Mouse (Mus musculus) v-Abl transformed pro-B cells (cell line): ENCODE data around the gene Tent5a.

Experiments
- in situ Hi-C, 2 experiments: fragments of 400-800 bp; cut with MboI; formaldehyde crosslinking; loops; one replicate each; pipeline ENCODE4 v1.15.1; 2025; ENCODE audit not compliant: unreplicated experiment in 2 of 2

The Tent5a gene

DNA sequence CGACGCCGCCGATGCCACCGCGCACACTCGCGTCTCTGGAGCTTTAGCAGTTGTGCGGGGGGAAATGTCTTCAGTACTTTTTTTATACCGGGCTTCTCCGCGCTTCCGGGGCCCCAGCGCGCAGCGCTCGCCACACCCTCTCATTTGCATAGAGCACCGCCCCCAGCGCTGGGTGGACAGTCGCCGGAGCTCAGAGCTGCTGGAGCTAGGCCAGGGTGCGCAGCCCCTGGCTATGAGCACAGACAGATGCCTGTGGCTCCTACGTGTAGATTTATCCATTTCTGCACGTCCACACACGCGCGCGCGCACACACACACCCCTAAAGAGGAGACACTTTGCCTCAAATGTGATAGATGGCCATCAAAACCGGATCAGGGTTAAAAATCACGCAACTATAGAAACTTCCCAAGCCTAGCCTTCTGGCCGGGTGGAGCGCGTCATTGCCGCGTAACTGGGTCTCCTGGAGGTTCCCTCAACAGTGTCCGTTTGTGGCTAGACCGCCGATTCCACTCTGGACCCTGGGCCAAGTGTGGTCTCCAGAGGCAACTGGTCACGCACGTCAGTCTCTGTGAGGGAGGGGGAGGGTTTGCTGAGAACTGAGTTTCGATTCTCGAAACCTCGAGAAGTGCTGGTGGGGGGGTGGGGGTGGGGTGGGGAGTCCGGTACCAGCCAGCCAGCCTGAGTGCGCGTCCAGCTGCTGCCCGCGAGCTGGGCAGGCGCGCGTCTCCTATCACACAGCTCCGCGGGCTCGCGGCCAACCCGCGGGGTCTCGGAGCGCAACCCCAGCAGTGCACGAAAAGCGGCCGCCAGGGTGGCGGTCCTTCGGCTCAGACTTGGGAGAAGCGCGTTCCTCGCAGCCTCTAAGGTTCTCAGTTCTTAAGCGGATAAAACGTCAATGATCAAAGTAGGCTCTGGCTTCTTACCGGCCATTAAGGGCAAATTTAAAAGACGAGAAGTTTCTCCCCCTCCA, at the start of gene Tent5a:
Tent5a (minus strand) TSS at position 107 of the 970 bp plus-strand sequence.
- in situ Hi-C loops: no loop called here

DNA sequence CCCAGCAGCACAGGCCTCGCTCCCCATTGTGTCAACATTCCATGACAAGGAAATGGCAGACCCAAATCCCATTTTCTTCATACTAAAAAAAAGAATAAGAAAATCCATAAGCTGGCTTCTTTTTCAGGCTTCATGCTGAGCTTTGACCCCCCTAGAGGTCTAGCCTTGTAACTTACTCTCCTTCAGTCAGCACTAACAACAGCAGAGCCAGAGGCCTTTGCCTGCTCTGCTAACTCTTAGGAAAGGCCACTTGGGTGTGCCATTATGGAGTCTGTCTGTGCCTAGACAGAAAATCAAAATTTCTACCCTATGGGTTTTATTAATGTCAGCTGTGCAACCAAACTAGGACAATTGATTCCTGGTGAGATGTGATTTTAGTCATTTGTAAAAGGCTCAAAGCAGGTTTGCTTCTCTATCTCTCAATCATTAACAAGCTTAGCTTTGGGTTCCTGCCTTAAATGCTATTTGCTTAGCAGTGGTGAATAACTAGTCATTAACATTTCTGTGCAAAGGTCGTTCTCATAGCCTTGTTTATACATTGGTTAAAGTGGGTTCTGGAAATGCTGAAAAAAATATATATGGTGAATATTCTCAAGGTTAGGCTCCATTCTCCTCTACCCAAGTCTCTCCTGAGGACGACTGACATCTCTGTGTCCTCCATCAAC, 49.6 kb upstream of the Tent5a start:
- in situ Hi-C loops: no loop called here

DNA sequence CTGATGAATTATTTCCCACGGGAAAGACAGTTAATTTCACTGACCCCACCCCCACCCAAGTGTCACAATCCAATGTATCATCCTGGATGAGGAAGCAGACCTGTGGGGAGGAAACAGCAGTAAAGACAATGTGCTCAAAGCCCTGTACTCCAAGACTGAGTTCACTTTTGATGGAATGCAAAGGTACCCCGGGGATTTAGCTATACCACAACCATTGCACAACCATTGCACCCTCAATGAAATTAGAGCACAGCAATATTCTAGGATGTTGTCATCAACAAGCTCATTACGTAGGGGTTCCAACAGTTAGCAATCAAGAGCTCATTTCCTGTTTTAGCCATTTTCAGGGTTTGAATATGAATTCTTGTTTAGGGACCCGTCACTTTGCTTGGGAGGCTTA, 48.0 kb upstream of the Tent5a start:
- in situ Hi-C loops: no loop called here

DNA sequence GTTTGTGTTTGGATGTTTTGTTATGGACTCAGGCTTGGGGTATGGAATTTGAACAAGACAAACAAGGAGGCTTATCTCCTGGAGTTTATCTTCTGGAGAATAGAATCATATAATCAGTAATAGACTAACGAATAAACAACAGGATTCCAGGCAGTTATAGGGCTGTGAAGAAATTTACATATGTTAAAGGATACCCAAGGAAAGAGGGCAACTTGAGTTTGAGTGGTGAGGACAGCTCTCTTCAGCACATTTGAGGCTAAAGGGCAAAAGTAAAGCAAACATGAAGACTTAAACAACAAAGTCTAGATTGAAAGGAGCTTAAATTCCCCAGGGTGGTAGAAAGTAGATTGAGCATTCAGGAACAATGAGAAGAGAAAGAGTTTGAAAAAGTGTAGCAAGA, 44.9 kb upstream of the Tent5a start:
- in situ Hi-C loops: loop anchor here in 1 of 2 experiments (25.0 kb wide), 1 partner anchor 1410 kb away; no protein-coding TSS in a partner anchor

DNA sequence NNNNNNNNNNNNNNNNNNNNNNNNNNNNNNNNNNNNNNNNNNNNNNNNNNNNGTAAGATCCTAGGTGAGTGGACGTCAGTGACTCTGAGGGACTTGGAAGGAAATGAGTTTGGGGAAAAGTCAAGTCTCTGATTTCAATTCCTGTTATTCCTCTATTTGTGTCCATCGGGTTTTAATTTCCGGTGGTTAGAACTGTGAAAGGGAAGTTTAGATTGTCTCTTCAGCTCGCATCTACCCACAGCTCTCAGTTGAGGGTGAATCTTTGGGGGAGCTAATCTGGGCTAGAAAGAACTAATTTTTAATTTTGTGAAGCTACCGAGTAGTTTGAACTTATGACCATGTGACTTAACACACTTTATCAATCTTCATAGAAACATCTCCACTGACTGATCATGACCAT, 42.4 kb upstream of the Tent5a start:
- in situ Hi-C loops: loop anchor here in 1 of 2 experiments (25.0 kb wide), 1 partner anchor 1407 kb away; no protein-coding TSS in a partner anchor

DNA sequence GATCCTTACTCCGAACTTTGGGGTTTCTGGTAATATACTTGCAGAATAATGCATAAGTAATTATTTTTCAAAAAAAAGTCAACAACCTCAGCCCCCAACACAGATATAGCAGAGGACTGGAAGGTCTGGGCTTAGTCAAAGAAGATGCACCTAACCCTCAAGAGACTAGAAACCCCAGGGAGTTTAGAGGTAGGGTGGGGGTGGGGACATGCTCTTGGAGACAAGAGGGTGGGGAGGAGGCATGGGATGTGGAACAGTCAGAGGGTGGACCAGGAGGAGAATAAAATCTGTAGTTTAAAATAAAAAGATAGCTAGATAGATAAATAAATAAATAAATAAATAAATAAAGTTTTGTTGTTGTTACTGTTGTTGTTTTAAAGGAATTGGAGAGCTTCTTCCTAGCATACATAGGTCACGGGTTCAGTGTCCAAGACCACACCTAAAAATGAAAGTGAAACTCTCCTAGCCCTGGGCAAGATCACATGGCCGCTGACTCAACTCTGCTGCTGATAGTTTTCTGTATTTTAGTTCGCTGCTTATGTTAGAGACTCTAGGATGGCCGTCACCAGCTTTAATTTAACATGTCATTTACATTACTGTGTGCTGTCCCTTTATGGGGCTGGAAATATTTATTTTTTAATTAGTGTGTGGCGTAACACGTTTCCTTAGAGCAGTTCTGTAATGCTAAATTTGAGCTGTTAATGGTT, 30.2 kb upstream of the Tent5a start:
- in situ Hi-C loops: loop anchor here in 1 of 2 experiments (25.0 kb wide), 1 partner anchor 1395 kb away; no protein-coding TSS in a partner anchor

DNA sequence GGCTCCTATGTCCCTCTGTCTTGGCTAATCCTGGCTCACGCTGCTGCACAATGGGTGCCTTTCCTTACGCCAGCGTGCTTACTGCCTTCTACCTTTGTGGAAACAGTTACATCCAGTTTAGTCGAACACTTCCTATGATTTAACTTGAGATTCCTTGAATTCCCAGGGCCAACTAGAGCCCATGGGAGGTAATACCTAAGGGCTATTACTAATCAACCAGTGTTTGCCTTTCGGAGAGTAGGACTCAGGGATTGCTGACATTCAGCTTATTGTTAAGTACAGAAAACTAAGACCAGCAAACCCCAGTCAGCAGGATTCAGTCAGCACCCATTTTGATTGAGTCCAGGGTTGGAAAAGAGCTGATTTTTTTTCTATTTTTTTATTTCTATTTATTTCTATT, 28.4 kb upstream of the Tent5a start:
- in situ Hi-C loops: loop anchor here in 1 of 2 experiments (25.0 kb wide), 1 partner anchor 1393 kb away; no protein-coding TSS in a partner anchor

DNA sequence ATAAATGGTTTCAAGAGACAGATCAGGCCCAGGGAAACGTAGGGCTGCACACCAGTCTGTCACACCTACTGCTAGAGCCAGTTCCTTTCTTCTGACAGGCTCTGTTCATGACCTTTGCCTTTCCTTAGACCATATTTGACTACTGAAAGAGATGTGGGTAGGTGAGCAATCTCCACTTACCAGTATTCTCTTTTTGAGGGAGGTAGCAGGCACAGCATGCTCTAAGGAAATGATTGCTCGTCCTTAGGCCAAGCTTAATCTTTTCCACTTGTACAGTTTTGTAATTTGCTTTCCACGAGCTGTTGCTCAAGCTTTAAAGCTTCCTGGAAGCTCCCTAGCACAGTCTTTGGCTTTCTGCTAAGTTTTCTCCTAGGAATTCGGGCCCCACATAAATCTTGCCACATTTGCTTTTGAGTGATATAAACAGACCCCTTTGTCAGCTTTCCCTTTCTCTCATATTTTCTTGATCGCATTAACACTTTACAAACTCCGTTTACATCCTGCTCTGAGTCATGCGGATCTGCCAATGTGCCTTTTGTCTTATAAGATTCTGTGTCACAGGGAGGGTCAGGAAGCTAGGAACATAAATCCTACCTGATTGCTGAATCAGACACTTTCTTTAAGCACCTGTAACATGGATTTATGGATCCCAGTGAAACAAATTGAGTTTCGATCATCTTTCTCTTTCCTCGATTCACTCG, 20.8 kb upstream of the Tent5a start:
- in situ Hi-C loops: no loop called here

DNA sequence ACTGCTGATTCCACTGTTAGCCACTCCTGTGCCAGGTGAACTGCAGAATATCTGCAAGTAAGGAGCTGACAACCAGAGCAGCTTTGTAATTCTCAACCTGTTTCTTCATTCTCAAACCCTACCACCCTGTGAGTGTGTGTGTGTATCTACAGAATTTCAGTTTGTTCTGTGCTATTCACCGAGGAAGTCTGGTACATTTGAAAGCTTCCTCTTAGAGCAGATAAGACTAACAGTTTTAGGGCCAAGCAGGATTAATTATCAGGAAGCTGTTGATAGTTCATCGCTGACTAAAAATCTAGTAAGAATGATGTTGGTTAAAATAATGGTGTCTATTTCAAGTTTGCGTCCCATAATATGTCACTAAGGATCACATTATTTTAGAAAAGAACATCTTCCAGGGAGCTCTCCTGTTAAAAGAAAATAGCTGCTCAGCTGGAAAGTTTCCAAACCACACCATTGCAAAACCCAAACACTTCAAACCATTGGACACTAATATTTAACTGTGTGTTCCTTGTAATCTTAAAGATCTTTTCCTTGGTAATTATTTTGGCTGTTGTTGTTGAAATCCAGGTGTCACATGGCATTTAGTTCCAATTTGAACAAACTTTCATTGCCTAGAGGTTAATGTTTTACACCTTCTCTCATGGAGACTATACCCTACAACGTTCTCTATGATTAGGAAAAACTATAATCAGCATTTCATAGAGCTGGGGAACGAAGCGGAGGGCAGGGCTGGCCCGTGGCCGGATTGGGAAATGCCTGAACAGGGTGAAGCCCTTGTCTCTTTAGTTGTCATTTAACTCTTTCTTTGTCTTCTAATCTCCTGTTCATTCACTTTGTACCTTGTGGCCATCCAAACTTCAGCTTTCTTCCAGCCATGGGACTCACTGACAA, 16.0 kb upstream of the Tent5a start:
- in situ Hi-C loops: no loop called here

DNA sequence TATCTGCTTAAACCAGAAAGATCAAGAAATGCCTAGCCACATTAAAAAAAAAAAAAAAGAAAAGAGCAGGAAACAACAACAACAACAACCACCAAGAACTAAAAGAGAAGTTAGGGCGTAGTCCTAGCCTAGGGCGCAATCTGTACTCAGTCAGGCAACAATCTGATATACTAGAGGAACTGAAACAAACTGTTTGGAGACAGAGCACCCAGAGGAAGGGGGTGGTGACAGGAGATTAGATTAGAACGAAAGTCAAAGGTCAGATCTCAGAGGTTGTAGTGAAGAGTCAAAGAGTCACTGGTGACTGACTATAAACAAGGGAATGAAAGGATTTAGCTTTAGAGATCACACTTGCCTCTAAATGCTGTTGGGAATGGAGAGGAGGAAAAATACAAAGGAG, 13.2 kb upstream of the Tent5a start:
- in situ Hi-C loops: no loop called here

DNA sequence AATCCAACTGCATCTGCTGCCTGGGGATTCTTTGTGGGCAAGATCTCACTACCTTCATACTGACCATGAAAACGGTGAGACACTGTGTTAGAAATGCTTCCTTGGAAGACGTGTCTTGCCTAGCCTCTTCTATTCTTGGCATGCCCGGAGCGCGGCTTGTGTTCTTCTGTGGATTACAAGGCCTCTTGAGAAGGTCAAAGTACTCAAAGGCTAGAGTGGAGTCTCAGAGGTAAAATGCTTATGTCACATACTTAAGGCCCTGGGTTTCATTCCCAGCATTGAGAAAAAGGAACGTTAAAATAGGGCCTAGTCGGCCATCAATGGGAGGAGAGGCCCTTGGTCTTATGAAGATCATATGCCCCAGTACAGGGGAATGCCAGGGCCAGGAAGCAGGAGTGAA, 8.9 kb upstream of the Tent5a start:
- in situ Hi-C loops: no loop called here

DNA sequence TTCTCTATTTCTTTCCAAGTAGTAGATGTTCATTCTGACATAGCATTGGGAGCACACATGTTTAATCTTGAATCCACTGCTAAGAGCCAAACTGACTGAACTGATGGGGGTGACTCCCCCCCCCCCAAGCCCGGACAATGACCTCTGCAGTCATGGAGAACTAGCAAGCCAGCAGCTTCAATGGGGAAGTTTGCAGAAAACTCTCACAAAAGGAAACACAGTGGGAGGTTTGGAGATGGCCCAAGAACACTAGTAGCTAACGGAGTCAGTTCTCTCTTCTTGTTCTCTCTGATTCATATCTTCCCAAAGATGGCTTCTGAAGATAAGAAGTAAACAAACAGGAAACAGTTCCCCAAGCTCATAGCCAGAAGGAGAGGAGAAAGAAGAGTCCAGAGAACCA, 4.4 kb upstream of the Tent5a start:
- in situ Hi-C loops: no loop called here

DNA sequence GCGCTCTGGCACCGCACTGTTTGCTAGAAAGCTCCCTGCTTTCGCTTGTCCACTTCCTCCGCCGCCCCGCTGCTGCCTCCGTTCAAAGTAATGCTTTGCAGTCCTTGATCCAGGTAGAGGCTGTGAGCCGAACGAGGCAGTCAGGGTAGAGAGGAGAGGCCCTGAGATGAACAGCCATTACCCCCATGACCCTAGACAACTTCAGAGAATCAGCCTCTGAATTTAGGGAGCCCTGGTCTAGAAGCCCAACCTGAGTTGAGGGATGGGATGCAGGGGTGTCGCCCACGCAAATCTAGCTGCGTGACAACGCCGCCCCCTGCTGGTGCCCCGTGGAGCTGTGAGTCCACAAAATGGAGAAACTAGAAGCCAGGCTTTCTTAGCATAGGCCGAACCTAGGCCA, 1.1 kb upstream of the Tent5a start:
- in situ Hi-C loops: no loop called here

DNA sequence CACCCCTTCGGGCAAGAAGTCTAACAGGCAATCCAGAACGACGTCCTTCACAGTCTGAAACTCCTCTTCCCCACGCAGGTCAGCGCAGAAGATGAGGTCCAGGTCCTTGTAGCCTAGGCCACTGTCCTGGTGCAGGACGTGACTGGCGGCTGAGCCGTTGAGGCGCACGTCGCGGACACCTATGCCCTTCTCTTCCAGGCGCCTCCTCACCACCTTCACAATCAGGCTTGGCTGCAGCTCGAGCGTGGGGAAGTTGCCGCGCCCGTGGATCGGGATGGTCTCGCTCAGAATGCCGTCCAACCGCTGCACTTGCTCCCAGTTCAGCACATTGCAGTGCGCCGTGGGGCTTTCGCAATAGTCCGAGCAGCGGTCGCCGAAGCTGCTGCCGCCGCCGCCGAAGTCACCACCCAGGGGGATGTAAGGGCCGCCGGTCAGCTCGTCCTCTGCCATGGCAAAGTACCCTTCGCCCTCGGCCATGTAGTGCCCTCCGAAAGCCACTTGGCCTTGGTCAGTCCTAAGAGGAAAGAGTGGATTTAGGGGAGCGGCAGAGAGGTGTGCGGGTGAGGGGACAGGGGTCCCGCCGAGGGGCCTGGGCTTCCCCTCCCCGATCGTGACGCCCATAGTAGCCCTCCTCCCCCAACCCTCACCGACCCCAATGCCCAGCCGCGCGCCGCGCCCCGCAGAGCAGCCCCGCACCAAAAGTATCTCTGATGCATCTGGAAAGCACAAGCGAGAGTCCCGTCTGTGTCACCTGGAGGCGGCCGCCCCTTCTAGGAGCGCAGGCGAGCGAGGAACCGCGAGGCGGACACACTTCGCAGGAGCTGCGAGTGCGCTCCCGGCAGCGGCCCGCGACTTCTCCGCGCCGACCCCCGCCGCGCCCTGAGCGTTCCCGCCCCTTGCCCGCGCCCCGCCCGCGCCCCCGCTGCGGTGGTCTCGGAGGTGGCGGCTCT, 581 bp downstream of the Tent5a start:
- in situ Hi-C loops: no loop called here

DNA sequence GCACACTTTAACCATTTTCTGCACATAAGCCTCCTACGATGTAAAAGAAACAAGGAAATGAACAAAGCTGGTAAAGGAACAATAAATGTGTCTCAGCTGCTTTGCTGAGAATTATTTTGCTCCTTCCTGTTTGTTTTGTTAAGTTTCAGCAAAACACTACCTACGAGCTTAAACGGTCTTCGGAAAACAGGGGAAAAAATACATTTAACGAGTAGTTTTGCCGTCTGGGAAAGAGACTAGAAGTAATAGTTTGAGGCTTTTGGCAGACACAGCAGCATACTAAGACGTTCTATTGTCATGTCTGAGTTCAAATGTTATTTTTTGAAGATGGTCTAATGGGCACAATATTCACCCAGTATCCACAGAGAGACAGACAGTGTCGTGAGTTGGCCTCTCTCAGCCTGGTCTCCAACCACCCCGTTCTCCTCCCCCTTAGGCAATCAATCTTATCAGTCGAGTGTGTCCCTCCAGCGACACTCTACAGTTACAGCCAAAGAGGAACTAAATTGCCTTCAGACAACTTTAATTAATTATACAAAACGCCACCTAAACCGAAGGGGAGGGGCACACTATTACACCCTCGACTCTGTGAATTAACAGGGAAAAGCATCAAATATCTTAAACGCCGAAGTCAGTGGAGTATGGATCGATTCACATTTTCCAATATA, 1.8 kb downstream of the Tent5a start:
- in situ Hi-C loops: no loop called here

DNA sequence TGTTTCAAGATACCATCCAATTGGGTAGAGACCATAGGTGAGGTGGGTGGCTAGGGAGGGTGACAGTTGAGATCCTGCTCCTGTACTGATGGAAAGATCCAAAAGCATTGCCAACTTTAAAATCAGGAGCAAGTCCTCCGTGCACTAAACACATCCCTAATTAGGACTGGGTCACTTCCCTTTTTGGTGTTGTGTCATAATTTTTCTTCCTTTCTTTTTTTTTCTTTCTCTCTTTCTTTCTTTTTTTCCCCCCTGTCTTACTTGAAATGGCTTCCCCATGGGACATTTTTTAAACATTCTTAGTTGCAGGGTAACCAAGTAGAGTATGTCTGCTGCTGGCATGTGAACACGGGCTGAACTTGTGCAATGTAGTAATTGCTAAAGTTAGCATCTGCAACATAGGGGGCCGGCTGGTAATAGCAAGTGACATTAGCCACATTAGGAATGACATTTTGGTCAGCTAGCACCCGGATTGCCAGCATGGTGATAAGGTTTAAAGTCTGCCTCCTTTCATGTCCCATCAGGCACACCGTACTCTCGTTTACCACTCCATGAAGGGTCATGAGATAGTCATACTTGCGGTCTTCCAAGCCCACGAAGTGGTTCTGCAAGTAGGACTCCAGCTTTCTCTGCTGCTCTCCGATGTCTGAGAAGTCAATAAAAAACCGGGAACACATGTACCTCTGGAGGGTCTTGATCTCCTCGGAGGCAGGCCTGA, 2.8 kb downstream of the Tent5a start:
- in situ Hi-C loops: no loop called here
